Mouse (Mus musculus) heart, embryonic 11.5 days (tissue): Measurements from ENCODE around the gene Fzd7. TPM values are rescaled to one million over a fixed set of nuclear protein-coding genes. Genes with fewer than 3 reads are reported as not detected.
A peak's percentile ranks its signal among the peaks of the same experiment; 100 is the strongest.

Experiments
- ATAC-seq: fragments of 200-750 bp; cut with Nextera tagmentation; replicated peaks from 2 replicates; pipeline ENCODE4 v1.8.0; 2017; ENCODE audit warnings: moderate library complexity; ENCODE audit not compliant: insufficient number of reproducible peaks, low FRiP score, low TSS enrichment
- H3K27ac ChIP-seq: fragments of 300-500 bp; sonication (generic); 2 replicates; pipeline ENCODE4 v1.5.1; 2014; ENCODE audit warnings: mild to moderate bottlenecking, low read depth, low read length
- H3K27me3 ChIP-seq: fragments of 300-500 bp; sonication (generic); 2 replicates; pipeline ENCODE4 v1.6.1; 2014; ENCODE audit warnings: mild to moderate bottlenecking, low read length, mixed read lengths; ENCODE audit not compliant: control insufficient read depth, insufficient read depth
- H3K36me3 ChIP-seq: fragments of 300-500 bp; sonication (generic); 2 replicates; pipeline ENCODE4 v1.6.1; 2014; ENCODE audit warnings: mild to moderate bottlenecking, low read length, moderate library complexity, mixed read lengths; ENCODE audit not compliant: control insufficient read depth, insufficient read depth
- H3K4me1 ChIP-seq: fragments of 300-500 bp; sonication (generic); 2 replicates; pipeline ENCODE4 v1.6.1; 2014; ENCODE audit warnings: low read length; ENCODE audit not compliant: control insufficient read depth, insufficient read depth
- H3K4me2 ChIP-seq: fragments of 300-500 bp; sonication (generic); 2 replicates; pipeline ENCODE4 v1.6.1; 2014; ENCODE audit warnings: mild to moderate bottlenecking, moderate library complexity
- H3K4me3 ChIP-seq: fragments of 300-500 bp; sonication (generic); 2 replicates; pipeline ENCODE4 v1.5.1; 2014; ENCODE audit warnings: low read depth, low read length
- H3K9ac ChIP-seq: fragments of 300-500 bp; sonication (generic); 2 replicates; pipeline ENCODE4 v1.6.1; 2014; ENCODE audit warnings: mild to moderate bottlenecking, low read depth, low read length, moderate library complexity
- H3K9me3 ChIP-seq: fragments of 300-500 bp; sonication (generic); replicated peaks from 2 replicates; pipeline ENCODE4 v1.6.1; 2016; ENCODE audit warnings: low read length; ENCODE audit not compliant: control insufficient read depth
- WGBS: fragments of 180-500 bp; shearing (Covaris S2); extraction: QIAGEN DNeasy Blood & Tissue Kit; methylation state at CpG from one replicate; pipeline ENCODE4 v1.1.7; 2014; ENCODE audit not compliant: insufficient replicate concordance; 5-methylcytosine and 5-hydroxymethylcytosine counted together
- polyA plus RNA-seq: library from polyadenylated mRNA; unstranded; fragments of >200 nt; fragmentation: Nextera tagmentation; extraction: Ambion mirVana; gene quantifications from 2 replicates; pipeline ENCODE4 v1.2.1, GENCODE M21; 2014

Gene Fzd7
- polyA plus RNA-seq, 1 experiment from 2014 or later = 6.0 TPM

GRCm38 (mm10) chr1:59497741-59498613, 15.8 kb downstream of the Fzd7 start:
- H3K4me1 ChIP-seq = no peaks in the 10 kb centered on the region
- no peak overlapping the region for H3K27ac ChIP-seq
- H3K27me3 ChIP-seq = peaks cover 3% of the 10 kb centered on the region; the same call in 1 of the 2 replicates
- 43% methylated on average over 6 of the region's 6 CpGs for WGBS
- H3K9ac ChIP-seq = no peak overlapping the region
- H3K4me3 ChIP-seq = no peak overlapping the region
- H3K4me2 ChIP-seq = no peak overlapping the region
- ATAC-seq = no peak
- no peaks in the 10 kb centered on the region for H3K9me3 ChIP-seq
- H3K36me3 ChIP-seq = no peaks in the 10 kb centered on the region

GRCm38 (mm10) chr1:59499327-59499726, 17.1 kb downstream of the Fzd7 start:
- H3K9me3 ChIP-seq = no peaks in the 10 kb centered on the region
- WGBS = 59% methylated on average over 3 of the region's 3 CpGs
- H3K36me3 ChIP-seq = no peaks in the 10 kb centered on the region
- H3K27ac ChIP-seq = no peak overlapping the region
- H3K27me3 ChIP-seq = peaks cover 3% of the 10 kb centered on the region; the same call in 1 of the 2 replicates
- ATAC-seq = no peak
- H3K4me1 ChIP-seq = no peaks in the 10 kb centered on the region
- no peak overlapping the region for H3K4me2 ChIP-seq
- no peak overlapping the region for H3K9ac ChIP-seq
- no peak overlapping the region for H3K4me3 ChIP-seq

- Histone ChIP-seq H3K4me2 (no peak overlapping the region), H3K9ac (no peak overlapping the region), H3K36me3 (no peaks in the 10 kb centered on the region), H3K27ac (no peak overlapping the region), H3K4me1 (no peaks in the 10 kb centered on the region), H3K4me3 (no peak overlapping the region), H3K9me3 (no peaks in the 10 kb centered on the region), H3K27me3 (peaks cover 6% of the 10 kb centered on the region; the same call in 1 of the 2 replicates)
- WGBS = 54% methylated on average over 2 of the region's 2 CpGs
- ATAC-seq = no peak
Measured at GRCm38 (mm10) chr1:59502355-59502754, 20.1 kb downstream of the Fzd7 start.

GRCm38 (mm10) chr1:59503659-59504301, 21.6 kb downstream of the Fzd7 start:
- H3K9ac ChIP-seq = no peak overlapping the region
- no peaks in the 10 kb centered on the region for H3K36me3 ChIP-seq
- no peak for ATAC-seq
- H3K4me3 ChIP-seq = no peak overlapping the region
- no peak overlapping the region for H3K4me2 ChIP-seq
- peaks cover 6% of the 10 kb centered on the region; the same call in 1 of the 2 replicates for H3K27me3 ChIP-seq
- no peak overlapping the region for H3K27ac ChIP-seq
- peaks cover 2% of the 10 kb centered on the region; the same call in 1 of the 2 replicates for H3K4me1 ChIP-seq
- no peaks in the 10 kb centered on the region for H3K9me3 ChIP-seq
- WGBS = 43% methylated on average over 7 of the region's 7 CpGs

- Histone ChIP-seq H3K27me3 (peaks cover 6% of the 10 kb centered on the region; the same call in 1 of the 2 replicates), H3K9ac (no peak overlapping the region), H3K4me2 (no peak overlapping the region), H3K4me3 (no peak overlapping the region), H3K4me1 (peaks cover 2% of the 10 kb centered on the region; the same call in 1 of the 2 replicates), H3K27ac (no peak overlapping the region), H3K9me3 (no peaks in the 10 kb centered on the region), H3K36me3 (no peaks in the 10 kb centered on the region)
- WGBS = 68% methylated on average over 2 of the region's 2 CpGs
- ATAC-seq = no peak
Measured at GRCm38 (mm10) chr1:59504302-59504700, 22.1 kb downstream of the Fzd7 start.

GRCm38 (mm10) chr1:59508463-59509139, 26.4 kb downstream of the Fzd7 start:
- Histone ChIP-seq H3K9me3 (no peaks in the 10 kb centered on the region), H3K4me2 (0 out of 2 replicates have a peak overlapping the region, but pooled peaks have one; percentile 27), H3K27ac (no peak overlapping the region), H3K9ac (no peak overlapping the region), H3K27me3 (peaks cover 5% of the 10 kb centered on the region; the same call in 1 of the 2 replicates), H3K4me1 (peaks cover 2% of the 10 kb centered on the region; the same call in 1 of the 2 replicates), H3K36me3 (no peaks in the 10 kb centered on the region), H3K4me3 (no peak overlapping the region)
- ATAC-seq = no peak
- WGBS = 23% methylated on average over 17 of the region's 17 CpGs

- Histone ChIP-seq H3K9me3 (no peaks in the 10 kb centered on the region), H3K9ac (no peak overlapping the region), H3K36me3 (no peaks in the 10 kb centered on the region), H3K4me1 (peaks cover 8% of the 10 kb centered on the region), H3K27ac (no peak overlapping the region), H3K4me3 (no peak overlapping the region), H3K27me3 (peaks cover 3% of the 10 kb centered on the region; the same call in 1 of the 2 replicates), H3K4me2 (no peak overlapping the region)
- ATAC-seq = no peak
- 63% methylated on average over 9 of the region's 9 CpGs for WGBS
Measured at GRCm38 (mm10) chr1:59511566-59512270, 29.5 kb downstream of the Fzd7 start.
